Mouse (Mus musculus) intestine, embryonic 15.5 days (tissue): ENCODE measurements around the gene Macf1. TPM values are rescaled to one million over a fixed set of nuclear protein-coding genes. Genes with fewer than 3 reads are reported as not detected.

ENCODE experiments used
- ATAC-seq: fragments of 200-750 bp; cut with Nextera tagmentation; 2 replicates; pipeline ENCODE4 v1.8.0; 2017; ENCODE audit warnings: moderate TSS enrichment, moderate library complexity
- H3K27ac ChIP-seq: fragments of 300-500 bp; sonication (generic); 2 replicates; pipeline ENCODE4 v1.5.1; 2015; ENCODE audit warnings: mild to moderate bottlenecking, inconsistent platforms
- H3K27me3 ChIP-seq: fragments of 300-500 bp; sonication (generic); replicated peaks from 2 replicates; pipeline ENCODE4 v1.6.1; 2015; ENCODE audit warnings: inconsistent platforms
- H3K36me3 ChIP-seq: fragments of 300-500 bp; sonication (generic); 2 replicates; pipeline ENCODE4 v1.6.1; 2015; ENCODE audit warnings: inconsistent platforms
- H3K4me1 ChIP-seq: fragments of 300-500 bp; sonication (generic); replicated peaks from 2 replicates; pipeline ENCODE4 v1.6.1; 2015; ENCODE audit warnings: inconsistent platforms
- H3K4me2 ChIP-seq: fragments of 300-500 bp; sonication (generic); replicated peaks from 2 replicates; pipeline ENCODE4 v1.6.1; 2015; ENCODE audit warnings: mild to moderate bottlenecking, inconsistent platforms
- H3K4me3 ChIP-seq: fragments of 300-500 bp; sonication (generic); replicated peaks from 2 replicates; pipeline ENCODE4 v1.5.1; 2015; ENCODE audit warnings: inconsistent platforms
- H3K9ac ChIP-seq: fragments of 300-500 bp; sonication (generic); 2 replicates; pipeline ENCODE4 v1.6.1; 2015; ENCODE audit warnings: inconsistent platforms
- H3K9me3 ChIP-seq: fragments of 300-500 bp; sonication (generic); 2 replicates; pipeline ENCODE4 v1.6.1; 2016; ENCODE audit warnings: inconsistent platforms
- WGBS: fragments of 180-500 bp; shearing (Covaris S2); methylation state at CpG from one replicate; pipeline ENCODE4 v1.1.7; 2015; 5-methylcytosine and 5-hydroxymethylcytosine counted together
- polyA plus RNA-seq: library from polyadenylated mRNA; unstranded; fragments of >200 nt; fragmentation: Nextera tagmentation; extraction: Ambion mirVana; gene quantifications from 2 replicates; pipeline ENCODE4 v1.2.1, GENCODE M21; 2015

Gene Macf1
- polyA plus RNA-seq, 1 experiment from 2014 or later = 28.0 TPM

- Histone ChIP-seq H3K9me3 (no peaks in the 10 kb centered on the region), H3K4me1 (no peaks in the 10 kb centered on the region), H3K36me3 (peaks cover 53% of the 10 kb centered on the region), H3K4me2 (no peak overlapping the region), H3K4me3 (no peak overlapping the region), H3K9ac (no peak overlapping the region), H3K27ac (no peak overlapping the region), H3K27me3 (no peaks in the 10 kb centered on the region)
- 91% methylated on average over 12 of the region's 12 CpGs for whole genome bisulfite sequencing
- ATAC-seq = no peak
Measured at GRCm38 (mm10) chr4:123374316-123375008, 309.7 kb downstream of the Macf1 start.

DNA sequence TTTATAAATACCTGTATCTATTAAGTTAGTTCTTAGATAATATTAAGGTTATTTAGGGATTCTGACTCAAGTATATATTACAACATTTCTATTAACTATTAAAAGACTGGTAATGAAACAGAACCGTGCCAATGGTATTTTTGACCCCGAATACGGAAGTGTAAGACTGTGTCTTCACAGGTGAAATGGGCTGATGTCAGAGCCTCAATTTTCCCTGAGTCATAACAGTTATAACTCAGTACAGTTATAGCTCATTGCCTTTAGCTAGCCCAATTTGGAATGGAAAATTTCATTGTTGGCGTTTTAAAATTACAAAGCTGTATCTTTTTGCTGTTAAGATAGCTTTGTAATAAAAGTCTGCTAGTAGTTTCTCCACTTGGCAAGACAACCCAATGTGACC, 320.6 kb downstream of the Macf1 start:
- H3K9me3 ChIP-seq = no peaks in the 10 kb centered on the region
- no peak overlapping the region for H3K9ac ChIP-seq
- ATAC-seq = no peak
- no peak overlapping the region for H3K27ac ChIP-seq
- H3K4me1 ChIP-seq = no peaks in the 10 kb centered on the region
- H3K4me3 ChIP-seq = no peak overlapping the region
- 93% methylated on average over 4 of the region's 4 CpGs for whole genome bisulfite sequencing
- no peaks in the 10 kb centered on the region for H3K27me3 ChIP-seq
- no peak overlapping the region for H3K4me2 ChIP-seq
- H3K36me3 ChIP-seq = peaks cover 41% of the 10 kb centered on the region

DNA sequence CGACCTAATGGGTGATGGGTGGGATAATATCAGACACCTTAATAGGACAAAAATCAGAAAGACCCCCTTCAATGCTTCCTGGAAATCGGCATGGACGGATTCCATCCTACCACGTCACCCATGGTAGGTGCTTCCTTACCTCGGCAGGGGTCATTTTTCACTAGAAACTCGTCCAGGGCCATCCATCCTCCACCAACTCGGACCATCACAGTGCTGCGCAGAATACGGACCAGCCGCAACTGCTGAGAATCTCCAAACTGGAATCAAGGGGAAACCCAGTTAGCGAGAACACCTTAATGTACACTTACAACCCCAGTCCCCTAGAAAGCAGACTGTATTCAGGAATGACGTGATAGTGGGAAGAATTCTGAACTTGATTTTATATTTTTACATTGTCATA, 323.4 kb downstream of the Macf1 start:
- no peak overlapping the region for H3K27ac ChIP-seq
- WGBS = 95% methylated on average over 12 of the region's 12 CpGs
- no peak overlapping the region for H3K9ac ChIP-seq
- no peaks in the 10 kb centered on the region for H3K4me1 ChIP-seq
- H3K4me3 ChIP-seq = no peak overlapping the region
- no peaks in the 10 kb centered on the region for H3K9me3 ChIP-seq
- H3K36me3 ChIP-seq = peaks cover 27% of the 10 kb centered on the region
- H3K4me2 ChIP-seq = no peak overlapping the region
- H3K27me3 ChIP-seq = no peaks in the 10 kb centered on the region
- no peak for ATAC-seq

GRCm38 (mm10) chr4:123358613-123359012, 325.5 kb downstream of the Macf1 start:
- no peak overlapping the region for H3K9ac ChIP-seq
- no peaks in the 10 kb centered on the region for H3K27me3 ChIP-seq
- peaks cover 33% of the 10 kb centered on the region for H3K36me3 ChIP-seq
- no peaks in the 10 kb centered on the region for H3K4me1 ChIP-seq
- H3K27ac ChIP-seq = no peak overlapping the region
- no peak overlapping the region for H3K4me3 ChIP-seq
- no peak for ATAC-seq
- WGBS = 87% methylated on average over 7 of the region's 7 CpGs
- H3K4me2 ChIP-seq = no peak overlapping the region
- H3K9me3 ChIP-seq = no peaks in the 10 kb centered on the region

DNA sequence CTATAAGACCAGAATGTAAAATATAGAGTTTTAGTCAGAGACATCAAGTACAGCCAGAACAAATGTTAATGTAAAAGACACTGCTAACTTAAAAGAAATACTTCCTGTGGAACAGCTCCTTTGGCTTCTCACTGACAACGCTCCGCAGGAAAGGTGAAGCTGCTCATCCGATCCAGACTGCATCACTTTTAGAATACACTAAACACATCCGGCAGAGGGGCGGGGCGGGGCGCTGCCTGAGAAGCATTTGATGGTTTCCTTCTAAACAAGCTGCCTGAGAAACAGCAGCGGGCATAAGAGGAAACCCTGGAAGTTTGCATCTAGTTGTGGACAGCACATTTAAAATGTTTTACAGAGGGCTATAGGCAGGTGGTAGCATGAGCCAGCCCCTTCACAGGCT, 328.2 kb downstream of the Macf1 start:
- no peak overlapping the region for H3K9ac ChIP-seq
- no peaks in the 10 kb centered on the region for H3K27me3 ChIP-seq
- H3K4me2 ChIP-seq = no peak overlapping the region
- no peak overlapping the region for H3K27ac ChIP-seq
- ATAC-seq = no peak
- no peak overlapping the region for H3K4me3 ChIP-seq
- peaks cover 39% of the 10 kb centered on the region for H3K36me3 ChIP-seq
- WGBS = 87% methylated on average over 8 of the region's 8 CpGs
- no peaks in the 10 kb centered on the region for H3K4me1 ChIP-seq
- no peaks in the 10 kb centered on the region for H3K9me3 ChIP-seq

DNA sequence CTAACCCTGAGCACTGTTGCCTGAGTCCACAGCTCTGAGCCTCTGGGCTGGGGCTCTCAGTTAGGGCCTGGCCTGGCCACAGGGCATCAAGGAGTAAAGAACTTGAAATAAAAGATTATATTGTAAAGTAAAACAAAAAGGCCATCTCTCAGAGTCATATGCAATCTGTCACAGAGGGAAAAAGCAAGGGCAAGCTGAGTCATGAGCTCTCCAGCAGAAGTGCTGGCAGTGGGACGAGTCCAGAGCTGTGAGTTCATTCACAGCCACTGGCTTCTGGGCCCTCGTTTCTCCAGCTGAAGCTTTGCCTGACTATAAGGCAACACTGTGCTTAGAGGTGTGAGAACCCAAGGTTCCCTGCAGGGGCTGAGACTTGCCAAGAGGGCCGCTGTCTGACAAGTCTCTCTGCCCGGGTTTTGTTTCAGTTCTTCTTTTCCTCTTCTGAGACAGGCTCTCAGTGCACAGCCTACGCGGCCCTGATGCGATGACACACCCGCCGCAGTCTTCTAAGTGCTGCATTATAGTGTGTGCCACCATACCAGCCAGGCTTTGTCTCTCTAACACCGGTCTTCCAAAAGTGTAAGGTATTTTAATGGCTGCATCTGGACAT, 330.8 kb downstream of the Macf1 start:
- Histone ChIP-seq H3K36me3 (peaks cover 32% of the 10 kb centered on the region), H3K9me3 (no peaks in the 10 kb centered on the region), H3K4me2 (no peak overlapping the region), H3K4me3 (no peak overlapping the region), H3K4me1 (no peaks in the 10 kb centered on the region), H3K27me3 (no peaks in the 10 kb centered on the region), H3K9ac (no peak overlapping the region), H3K27ac (no peak overlapping the region)
- no peak for ATAC-seq
- 84% methylated on average over 10 of the region's 10 CpGs for WGBS

- Histone ChIP-seq H3K9me3 (no peaks in the 10 kb centered on the region), H3K27ac (peak overlapping the region; percentile 64), H3K4me1 (peaks cover 14% of the 10 kb centered on the region), H3K4me2 (peak overlapping the region; percentile 98), H3K27me3 (peaks cover 31% of the 10 kb centered on the region), H3K9ac (peak overlapping the region; percentile 45), H3K4me3 (peak overlapping the region; percentile 57), H3K36me3 (no peaks in the 10 kb centered on the region)
- 4% methylated on average over 6 of the region's 6 CpGs for WGBS
- peak; percentile 85 for ATAC-seq
Measured at GRCm38 (mm10) chr4:123343471-123343789, 340.7 kb downstream of the Macf1 start.

DNA sequence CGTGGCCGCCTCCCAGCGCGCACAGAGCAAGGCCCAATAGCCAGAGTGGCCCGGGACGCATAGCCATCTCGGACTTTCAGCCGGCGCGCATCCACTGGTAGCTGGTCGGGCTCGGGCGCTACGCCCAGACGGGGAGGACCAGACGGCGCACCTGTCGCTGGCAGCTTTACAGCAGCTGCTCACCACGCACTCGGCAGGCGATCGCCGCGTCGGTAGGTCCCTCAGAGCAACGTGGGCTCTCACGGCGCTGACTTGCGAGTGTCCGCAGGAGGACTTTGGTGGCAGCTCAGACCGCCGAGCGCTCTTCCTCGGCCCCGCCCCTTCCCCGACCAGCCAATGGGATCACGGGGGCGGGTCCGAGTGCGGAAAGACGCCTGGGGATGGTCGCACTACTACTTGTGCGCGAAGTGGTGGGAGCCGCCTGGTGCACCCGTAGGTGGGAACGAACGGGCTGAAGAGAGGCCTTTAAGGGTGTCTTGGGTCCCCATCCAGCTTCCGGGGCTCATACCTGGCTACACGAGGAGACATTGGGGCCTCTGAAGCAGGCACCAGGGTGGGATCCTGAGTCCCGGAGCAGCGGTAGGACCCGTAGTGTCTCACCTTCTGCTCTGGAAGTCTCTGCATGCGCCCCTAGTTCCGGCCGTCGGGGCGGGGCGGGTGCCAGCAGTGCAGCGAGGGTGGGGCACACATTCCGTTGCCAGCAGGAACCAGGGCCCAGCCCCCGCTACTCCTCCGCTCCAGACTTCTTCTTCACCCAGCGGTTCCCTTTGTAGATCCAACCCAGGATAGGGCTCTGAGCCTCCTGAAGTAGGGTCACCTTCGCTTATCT, 341.3 kb downstream of the Macf1 start, which contains the start of gene Bmp8a:
Gene Bmp8a (minus strand): TSS at position 611 of the 829 bp plus-strand sequence.
- Histone ChIP-seq H3K36me3 (no peaks in the 10 kb centered on the region), H3K9me3 (no peaks in the 10 kb centered on the region), H3K27ac (peak within 1 kb of the TSS; percentile 64), H3K9ac (peak within 1 kb of the TSS; percentile 50), H3K4me3 (peak within 1 kb of the TSS; percentile 57), H3K4me2 (peak within 1 kb of the TSS; percentile 98), H3K4me1 (peaks cover 14% of the 10 kb centered on the region), H3K27me3 (peaks cover 31% of the 10 kb centered on the region)
- WGBS = under 1% methylated on average over 65 of the region's 65 CpGs
- peak; percentile 92 for ATAC-seq

DNA sequence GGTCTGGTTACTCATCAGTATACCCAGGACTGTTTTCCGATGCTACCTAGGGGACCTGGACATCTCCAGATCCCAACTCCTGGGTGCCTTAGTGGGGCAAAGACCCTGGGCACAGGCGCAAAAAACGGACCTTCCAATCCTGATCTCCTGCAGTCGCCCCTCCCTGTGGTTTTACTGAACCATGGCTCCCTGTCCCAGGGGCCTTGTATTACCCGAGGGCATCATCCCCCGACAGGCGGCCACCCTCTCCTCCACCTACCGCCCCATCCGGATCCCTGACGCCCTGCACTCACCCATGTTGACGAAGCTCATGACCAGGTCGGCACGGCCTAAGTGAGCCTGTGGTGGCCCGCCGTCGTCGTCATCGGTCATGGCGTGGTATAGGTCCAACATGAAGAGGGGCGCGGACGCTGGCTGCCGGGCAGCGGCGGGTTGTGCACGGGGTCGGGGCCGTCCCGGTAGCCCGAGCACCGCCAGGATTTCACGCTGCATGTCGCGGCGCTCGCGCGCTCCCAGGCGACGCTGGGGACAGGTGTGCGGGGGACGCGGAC, 342.0 kb downstream of the Macf1 start:
- 2% methylated on average over 43 of the region's 43 CpGs for WGBS
- ATAC-seq = peak; percentile 15
- Histone ChIP-seq H3K36me3 (no peaks in the 10 kb centered on the region), H3K9ac (peak overlapping the region; percentile 50), H3K4me2 (peak overlapping the region; percentile 98), H3K9me3 (no peaks in the 10 kb centered on the region), H3K27ac (no peak overlapping the region), H3K4me3 (peak overlapping the region; percentile 57), H3K4me1 (peaks cover 14% of the 10 kb centered on the region), H3K27me3 (peaks cover 31% of the 10 kb centered on the region)

DNA sequence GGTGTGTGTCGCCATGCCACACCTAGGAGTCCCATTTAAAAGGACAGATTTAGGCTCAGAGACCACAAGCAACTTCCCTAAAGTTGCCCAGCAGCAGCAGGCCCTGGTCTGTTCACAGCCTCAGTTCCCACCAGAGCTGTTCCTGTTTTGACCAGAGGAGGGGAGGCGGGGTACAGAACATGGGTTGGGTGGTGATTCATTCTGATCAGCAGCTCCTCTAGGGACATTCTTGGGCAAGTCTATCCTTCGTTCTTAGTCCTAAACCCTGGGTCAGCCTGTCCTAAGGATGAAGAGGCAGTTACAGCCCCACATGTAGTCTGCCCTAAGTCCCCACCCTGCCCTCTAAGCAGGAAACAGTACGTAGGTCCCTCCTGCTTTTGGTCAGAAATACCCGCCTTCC, 343.9 kb downstream of the Macf1 start:
- Histone ChIP-seq H3K4me2 (no peak overlapping the region), H3K4me3 (no peak overlapping the region), H3K4me1 (peaks cover 14% of the 10 kb centered on the region), H3K9ac (no peak overlapping the region), H3K9me3 (no peaks in the 10 kb centered on the region), H3K36me3 (no peaks in the 10 kb centered on the region), H3K27ac (no peak overlapping the region), H3K27me3 (peaks cover 31% of the 10 kb centered on the region)
- WGBS = 67% methylated on average over 5 of the region's 5 CpGs
- ATAC-seq = no peak

DNA sequence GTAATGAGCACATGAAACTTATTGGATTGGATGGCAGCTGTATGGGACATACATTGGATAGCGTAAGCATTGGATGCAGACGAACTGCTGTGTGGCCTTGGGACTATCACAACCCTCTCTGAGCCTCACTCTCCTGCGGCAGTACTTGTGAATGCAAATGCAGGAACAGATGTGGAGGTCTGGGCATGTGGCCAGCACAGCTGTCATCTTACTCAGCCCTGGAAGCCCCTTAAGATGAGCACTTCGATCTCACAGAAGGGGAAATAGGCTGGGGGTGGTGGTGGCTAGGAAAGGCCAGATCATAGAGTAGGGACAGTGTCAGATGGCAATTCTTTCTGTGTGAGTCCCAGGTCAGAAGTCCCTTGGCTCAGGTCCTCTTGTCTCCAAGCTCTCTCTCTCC, 346.5 kb downstream of the Macf1 start:
- Histone ChIP-seq H3K27ac (no peak overlapping the region), H3K27me3 (peaks cover 26% of the 10 kb centered on the region), H3K9ac (no peak overlapping the region), H3K9me3 (no peaks in the 10 kb centered on the region), H3K4me1 (peaks cover 8% of the 10 kb centered on the region), H3K36me3 (no peaks in the 10 kb centered on the region), H3K4me2 (no peak overlapping the region), H3K4me3 (no peak overlapping the region)
- 61% methylated on average over 4 of the region's 4 CpGs for WGBS
- no peak for ATAC-seq

DNA sequence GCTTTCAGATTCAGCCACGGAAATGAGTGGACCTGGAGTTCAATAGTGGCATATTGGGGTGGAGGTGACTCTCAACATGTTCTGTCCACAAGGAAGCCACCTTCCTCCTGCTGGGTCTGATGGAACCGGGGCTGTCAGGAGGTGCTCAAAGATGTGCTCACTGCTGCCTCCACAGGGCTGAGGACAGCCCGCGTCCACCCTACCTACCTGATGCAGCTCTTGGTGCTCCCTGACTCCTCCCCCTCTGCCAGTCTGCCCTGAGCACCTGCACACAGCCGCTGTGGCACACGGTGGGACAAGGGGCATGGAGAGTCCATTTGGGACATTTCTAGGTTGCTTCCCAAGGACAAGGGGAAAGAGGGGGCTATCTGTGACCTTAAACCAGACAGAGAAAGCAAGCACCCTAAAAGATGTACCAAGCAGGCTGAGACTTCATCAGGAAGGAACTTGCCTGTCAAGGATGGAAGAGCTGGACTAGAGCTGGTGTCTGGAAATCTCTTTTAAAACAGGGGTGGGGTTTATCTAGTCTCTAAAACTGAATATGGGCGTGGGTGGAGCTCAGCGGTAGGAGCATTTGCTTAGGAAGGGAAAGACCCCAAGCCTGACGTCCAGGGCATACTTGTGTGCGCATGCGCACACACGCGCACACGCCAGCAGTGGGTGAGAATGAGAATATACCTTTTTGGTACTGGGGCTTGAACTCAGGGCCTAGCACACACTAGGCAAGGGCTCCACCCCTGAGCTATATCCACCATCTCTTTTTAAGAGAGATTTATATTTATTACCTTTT, 348.2 kb downstream of the Macf1 start:
- no peak overlapping the region for H3K27ac ChIP-seq
- no peak for ATAC-seq
- WGBS = 66% methylated on average over 14 of the region's 14 CpGs
- H3K4me3 ChIP-seq = no peak overlapping the region
- H3K36me3 ChIP-seq = no peaks in the 10 kb centered on the region
- H3K9me3 ChIP-seq = no peaks in the 10 kb centered on the region
- H3K4me2 ChIP-seq = no peak overlapping the region
- H3K27me3 ChIP-seq = peaks cover 9% of the 10 kb centered on the region
- no peaks in the 10 kb centered on the region for H3K4me1 ChIP-seq
- H3K9ac ChIP-seq = no peak overlapping the region
